Mouse (Mus musculus): Measurements from ENCODE around the gene Gm9732. TPM values are rescaled to one million over a fixed set of nuclear protein-coding genes. Genes with fewer than 3 reads are reported as not detected.

The Gm9732 gene
- polyA plus RNA-seq (2015; fragmentation: Nextera tagmentation; extraction: Ambion mirVana): not detected in 2 replicates

GRCm38 (mm10) chr14:43274986-43275511 lies at the start of gene Gm9732:
TSS of gene Gm9732 (plus strand) at chr14:43275036.

GRCm38 (mm10) chr14:43235204-43235603 lies 39.6 kb upstream of the Gm9732 start, which contains the start of gene Gm8122:
TSS of gene Gm8122 (minus strand) at chr14:43235304.

GRCm38 (mm10) chr14:43258349-43258748 lies 16.5 kb upstream of the Gm9732 start, which contains the start of gene Gm8126:
TSS of gene Gm8126 (plus strand) at chr14:43258649.

DNA sequence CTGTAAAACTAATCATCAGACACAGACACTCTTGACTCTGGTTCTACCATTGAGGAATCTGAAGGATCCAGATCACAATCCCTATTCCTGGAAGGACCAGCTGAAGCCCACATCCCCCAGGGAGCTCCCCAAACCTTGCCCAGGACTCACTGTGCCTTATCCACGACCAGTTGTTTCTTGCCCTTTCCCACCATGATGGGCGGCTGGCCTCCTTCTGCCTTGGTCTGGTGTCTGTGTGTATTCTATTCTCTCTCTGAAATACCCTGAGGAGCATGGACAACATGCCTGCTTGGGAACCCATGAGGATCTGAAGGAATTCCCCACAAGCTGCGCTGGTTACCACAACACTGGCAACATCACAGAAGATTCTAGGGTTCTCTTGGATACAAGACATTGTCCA lies 18.7 kb downstream of the Gm9732 start, which contains the start of gene Gm8127:
Gm8127 (minus strand) TSS at position 330 of the 400 bp plus-strand sequence.

DNA sequence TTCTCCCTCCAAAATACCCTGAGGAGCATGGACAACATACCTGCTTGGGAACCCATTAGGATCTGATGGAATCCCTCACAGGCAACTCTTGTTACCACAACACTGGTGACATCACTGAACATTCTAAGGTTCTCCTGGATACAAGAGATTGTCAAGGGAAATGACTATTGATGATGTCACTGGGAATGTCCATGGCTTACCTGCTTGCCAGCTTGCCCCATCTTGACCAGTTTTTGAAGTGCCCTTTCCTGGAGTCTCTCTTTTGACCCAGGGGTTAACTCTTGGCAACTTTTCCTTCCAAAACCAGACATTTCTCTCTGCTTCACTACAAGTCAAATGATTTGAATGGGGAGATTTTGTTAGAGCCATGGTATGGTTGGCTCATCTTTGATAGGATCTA lies 72.9 kb downstream of the Gm9732 start, which contains the start of gene 1700001F09Rik:
1700001F09Rik (minus strand) TSS at position 101 of the 400 bp plus-strand sequence.

Other genes starting within 250 kb of the Gm9732 start
- gene Gm8094, start 198.4 kb upstream of the Gm9732 start, polyA plus RNA-seq (2015; fragmentation: Nextera tagmentation; extraction: Ambion mirVana): not detected in 2 replicates
- gene Gm8104, start 174.4 kb upstream of the Gm9732 start, polyA plus RNA-seq (2015; fragmentation: Nextera tagmentation; extraction: Ambion mirVana): not detected in 2 replicates
- not detected in 2 replicates for gene Gm7233, start 95.2 kb upstream of the Gm9732 start, polyA plus RNA-seq (2015; fragmentation: Nextera tagmentation; extraction: Ambion mirVana)
- not detected in 2 replicates for gene Gm8122, start 39.7 kb upstream of the Gm9732 start, polyA plus RNA-seq (2015; fragmentation: Nextera tagmentation; extraction: Ambion mirVana)
- not detected in 2 replicates for gene Gm8126, start 16.4 kb upstream of the Gm9732 start, polyA plus RNA-seq (2015; fragmentation: Nextera tagmentation; extraction: Ambion mirVana)
- not detected in 2 replicates for gene Gm8127, start 18.8 kb downstream of the Gm9732 start, polyA plus RNA-seq (2015; fragmentation: Nextera tagmentation; extraction: Ambion mirVana)
- gene 1700001F09Rik, start 72.8 kb downstream of the Gm9732 start, polyA plus RNA-seq (2015; fragmentation: Nextera tagmentation; extraction: Ambion mirVana): not detected in 2 replicates
- gene Gm8138, start 141.3 kb downstream of the Gm9732 start, polyA plus RNA-seq (2015; fragmentation: Nextera tagmentation; extraction: Ambion mirVana): not detected in 2 replicates